Mouse (Mus musculus): ENCODE results near the gene Efcc1.
A peak's percentile ranks its signal among the peaks of the same experiment; 100 is the strongest.

Efcc1 gene

DNA sequence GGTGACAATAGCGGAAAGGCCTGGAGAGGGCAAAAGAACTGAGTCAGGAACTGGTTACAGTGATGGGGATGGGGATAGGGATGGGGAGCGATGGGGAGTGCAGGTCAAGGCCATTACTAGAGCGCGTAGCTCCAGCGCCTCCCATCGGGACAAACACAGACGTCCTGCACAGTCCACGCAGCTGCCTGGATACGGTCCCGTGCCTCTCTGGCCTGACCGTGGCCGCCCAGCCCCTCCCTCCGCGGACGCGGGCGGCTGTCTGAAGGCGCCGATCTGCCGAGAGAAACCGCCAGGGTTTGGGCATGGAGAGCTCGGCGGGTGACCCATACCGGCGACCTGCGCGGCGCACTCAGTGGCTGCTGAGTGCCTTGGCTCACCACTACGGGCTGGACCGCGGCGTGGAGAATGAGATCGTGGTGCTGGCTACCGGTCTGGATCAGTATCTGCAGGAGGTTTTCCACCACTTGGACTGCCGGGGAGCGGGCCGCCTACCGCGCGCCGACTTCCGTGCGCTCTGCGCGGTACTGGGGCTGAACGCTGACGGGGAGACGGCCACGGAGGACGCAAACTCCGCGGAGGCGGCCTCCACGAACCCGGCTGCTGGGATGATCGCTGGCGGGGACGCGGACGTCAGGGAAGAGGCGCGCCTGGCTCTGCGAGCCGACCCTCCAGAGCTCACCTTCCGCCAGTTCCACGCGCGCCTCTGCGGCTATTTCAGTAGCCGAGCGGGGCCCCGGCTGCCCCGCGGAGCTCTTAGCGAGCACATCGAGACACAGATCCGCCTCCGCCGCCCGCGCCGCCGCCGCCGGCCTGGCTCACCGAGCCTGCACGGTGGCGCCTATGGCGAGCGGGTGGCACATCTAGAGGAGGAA lies at the start of gene Efcc1:
TSS of gene Efcc1 (plus strand) at position 279 of the 872 bp plus-strand sequence.
- peak; percentile 61 to 66 for DNase-seq (ENCODE audit: low spot score in 2 of 2)

DNA sequence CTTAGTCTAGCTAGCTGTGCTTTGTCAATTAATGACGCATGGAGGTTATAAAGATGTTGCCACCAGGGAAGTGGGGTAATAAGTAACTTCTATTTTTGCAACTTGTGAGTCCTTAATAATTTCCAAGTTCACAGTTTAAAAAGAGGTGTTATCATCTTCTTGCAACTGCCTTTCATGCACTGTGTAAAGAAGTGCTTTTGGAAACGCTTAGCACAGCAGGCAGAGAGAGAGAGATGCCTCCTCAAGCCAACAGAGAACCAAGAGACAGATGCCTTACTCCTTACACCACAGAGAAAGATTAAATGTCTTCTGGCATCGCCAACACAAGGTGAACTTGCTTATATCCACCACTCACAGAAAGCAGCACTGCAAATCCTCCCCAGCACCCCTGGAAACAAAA lies 34.7 kb upstream of the Efcc1 start:
- no peak for DNase-seq (ENCODE audit: low spot score in 2 of 2)

DNA sequence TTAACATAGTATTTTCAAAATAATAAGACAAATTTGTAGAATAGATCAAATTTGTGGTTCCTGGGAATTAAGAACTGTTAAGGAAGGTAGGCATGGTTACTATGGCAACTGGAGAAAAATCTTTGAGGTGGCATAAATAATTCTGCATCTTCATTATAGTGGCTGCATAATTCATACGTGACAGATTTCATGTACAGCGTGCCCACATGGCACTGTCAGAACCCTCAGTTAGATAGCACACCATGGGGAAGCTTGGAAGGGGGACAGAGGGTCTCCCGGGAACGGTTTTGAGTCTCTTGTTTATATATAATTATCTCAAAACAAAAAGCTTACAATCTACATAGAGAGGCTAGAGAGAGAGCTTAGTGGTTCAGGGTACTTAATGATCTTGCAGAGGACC lies 34.1 kb upstream of the Efcc1 start:
- no peak for DNase-seq (ENCODE audit: low spot score in 2 of 2)

DNA sequence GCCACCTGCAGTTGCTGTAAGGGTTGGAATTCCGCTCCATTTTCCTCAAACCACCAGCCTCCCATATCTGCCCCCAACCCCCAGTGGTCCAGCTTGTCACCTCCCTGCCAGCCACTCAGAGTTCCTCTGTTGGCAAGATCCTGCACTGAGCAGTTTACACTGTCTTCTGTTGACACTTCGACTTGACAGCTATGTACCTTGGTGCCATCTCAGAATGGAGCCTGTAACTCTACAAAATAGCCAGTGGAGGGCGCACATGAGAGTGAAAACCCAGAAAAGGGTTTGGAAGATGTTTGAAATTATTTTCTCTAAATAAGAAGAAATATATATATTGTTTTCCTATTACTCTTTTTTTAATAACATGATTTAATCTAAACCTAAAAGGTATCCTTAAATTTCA lies 24.4 kb upstream of the Efcc1 start:
- no peak for DNase-seq (ENCODE audit: low spot score in 2 of 2)

DNA sequence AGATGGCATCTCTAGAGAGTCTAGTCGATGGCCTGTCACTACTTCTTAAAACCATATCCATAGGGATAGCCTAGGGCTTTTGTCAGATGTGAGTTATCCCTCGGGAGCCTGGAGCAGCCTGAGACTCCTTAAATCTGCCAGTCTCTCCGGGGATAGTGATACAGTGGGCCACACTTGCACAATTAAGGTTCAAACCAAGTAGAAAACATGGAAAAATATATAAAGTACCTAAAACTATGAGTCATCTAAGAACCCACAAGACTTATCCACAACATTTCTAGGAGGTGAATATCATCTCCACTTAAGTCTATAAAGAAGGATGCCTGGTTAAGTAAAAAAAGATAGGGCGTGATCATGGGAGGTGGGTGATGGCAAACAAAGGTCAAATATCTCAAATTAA lies 18.4 kb upstream of the Efcc1 start:
- no peak for DNase-seq (ENCODE audit: low spot score in 2 of 2)

DNA sequence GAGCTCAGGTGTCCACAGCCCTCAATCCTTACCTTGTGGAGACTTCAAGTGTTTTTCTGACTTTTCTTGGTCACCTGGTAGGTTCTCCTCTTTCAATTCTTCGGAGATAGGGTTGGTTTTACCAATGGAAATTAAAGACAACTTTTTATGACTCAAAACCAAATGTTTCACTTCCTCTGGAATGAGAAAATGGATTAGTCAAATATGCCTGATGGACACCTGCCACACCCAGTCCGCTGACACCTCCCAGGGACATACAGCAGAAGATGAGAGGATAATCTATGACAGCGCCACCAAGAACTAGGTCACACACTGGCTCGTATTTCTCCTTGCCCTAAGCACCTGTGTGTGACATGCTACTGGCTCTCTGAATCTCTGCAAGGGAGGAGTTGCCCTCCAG lies 16.6 kb upstream of the Efcc1 start:
- no peak for DNase-seq (ENCODE audit: low spot score in 2 of 2)

DNA sequence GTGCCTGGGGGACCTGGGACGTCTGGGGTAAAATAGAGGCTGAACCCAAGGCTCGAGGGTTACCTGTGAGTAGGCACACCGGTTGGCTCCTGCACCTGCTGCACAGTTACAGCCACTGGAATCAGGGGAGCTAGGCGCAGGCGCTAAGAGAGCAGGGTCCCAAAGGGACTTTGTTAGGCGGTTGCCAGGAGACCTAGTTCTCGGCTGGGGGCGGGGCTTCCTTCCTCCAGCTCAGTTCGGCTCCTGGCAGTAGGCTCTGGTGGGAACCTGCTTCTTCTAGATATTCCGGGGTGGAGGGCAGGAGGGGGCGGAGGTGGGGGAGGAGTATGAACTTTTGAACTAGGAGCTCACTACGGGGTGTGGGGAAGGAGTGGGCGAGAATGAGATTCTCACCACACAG lies 8.0 kb upstream of the Efcc1 start:
- DNase-seq (ENCODE audit: low spot score in 2 of 2) = peak; percentile 20 to 26

DNA sequence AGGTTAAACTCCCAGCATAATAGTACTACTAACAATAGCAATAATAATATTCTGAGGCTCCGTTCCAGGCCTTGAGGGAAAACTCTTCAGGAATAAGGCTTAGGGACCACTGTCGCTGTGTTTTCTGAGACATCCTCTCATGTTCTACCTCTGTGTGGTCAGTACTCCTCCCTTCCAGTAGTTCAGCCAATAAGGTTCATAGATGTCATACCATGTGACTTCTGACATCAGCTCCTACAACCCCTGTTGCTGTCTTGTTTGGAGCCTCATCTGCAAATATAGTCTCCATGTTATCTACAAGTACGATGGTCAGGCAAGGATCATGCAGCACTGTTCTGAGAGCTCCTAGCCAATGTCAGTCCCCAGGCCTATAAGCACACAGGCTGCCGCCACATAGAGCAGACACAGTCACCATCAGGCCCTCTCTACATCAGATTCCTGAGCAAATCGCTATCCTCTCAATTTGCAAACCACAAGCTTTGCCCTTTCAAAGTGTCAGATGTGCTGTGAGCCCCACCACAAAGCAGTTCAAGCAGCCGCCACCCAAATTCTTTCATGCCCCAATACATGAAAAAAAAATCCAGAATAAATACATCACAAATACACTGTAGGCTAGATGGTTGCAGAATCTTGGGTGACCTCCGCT lies 5.3 kb upstream of the Efcc1 start:
- DNase-seq (ENCODE audit: low spot score in 2 of 2) = no peak

DNA sequence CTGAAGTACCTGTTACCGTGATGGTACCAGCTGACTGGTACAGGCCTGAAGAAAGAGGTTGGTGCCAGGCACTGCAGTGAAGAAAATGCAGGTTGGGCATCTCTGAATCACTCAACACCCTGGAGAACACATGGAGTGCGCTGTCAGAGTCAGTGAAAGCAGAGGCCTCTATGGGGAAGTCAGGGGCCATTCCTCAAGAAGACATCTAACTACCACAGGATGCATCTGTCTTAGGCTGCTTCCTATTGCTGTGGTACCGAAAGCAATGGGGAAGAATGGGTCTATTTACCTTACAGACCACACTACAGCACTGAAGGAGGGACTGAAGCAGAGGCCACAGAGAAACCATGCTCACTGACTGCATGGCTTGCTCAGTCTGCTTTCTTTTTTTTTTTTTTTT lies 2.6 kb upstream of the Efcc1 start:
- no peak for DNase-seq (ENCODE audit: low spot score in 2 of 2)

DNA sequence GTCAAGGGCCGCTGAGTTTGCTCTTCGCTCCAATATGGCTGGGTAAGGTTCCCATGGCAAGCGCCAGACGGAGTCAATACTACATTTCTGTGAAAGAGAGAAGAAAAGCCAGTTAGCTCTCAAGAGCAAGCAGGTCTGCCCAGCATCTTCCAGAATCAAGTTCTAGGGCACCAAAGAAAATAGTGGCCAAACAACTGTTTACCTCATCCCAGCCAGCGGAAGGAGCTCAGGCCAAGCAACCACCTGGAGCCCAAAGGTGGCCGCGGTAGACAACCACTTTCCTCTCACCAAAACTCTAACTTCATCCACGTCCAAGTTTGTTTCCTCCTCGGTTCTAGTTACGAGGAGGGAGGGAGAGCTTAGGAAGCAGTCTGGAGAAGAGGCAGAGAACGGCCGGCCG lies 528 bp upstream of the Efcc1 start:
- no peak for DNase-seq (ENCODE audit: low spot score in 2 of 2)

DNA sequence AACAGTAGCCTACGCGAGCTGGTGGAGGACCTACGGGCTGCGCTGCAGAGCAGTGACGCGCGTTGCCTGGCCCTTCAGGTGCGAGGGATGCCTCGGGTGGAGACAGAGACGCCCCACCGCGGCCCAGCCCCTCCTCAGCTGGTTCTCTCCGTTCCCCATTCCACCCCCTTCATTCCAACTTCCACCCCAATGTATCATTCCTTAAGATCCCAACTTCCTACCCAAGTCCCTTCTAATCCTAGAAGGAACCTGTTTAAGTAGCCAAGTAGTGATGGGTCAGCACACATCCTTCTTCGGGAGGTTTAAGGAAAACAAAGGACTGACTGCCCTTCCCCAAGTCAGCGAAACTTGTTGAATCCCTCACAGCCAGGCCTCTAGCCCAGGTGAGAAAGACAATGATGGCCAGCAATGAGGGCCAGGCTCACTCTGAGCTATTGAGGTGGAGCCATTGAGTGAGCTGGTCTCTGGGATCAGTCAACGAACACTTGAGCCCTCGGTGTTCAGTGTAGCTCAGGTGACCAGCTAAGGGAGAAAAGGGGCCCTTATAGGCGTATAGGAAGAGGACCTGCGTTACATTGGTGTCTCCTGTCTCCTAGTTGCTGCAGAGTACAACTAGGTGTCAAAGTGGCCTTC lies 910 bp downstream of the Efcc1 start:
- no peak for DNase-seq (ENCODE audit: low spot score in 2 of 2)

DNA sequence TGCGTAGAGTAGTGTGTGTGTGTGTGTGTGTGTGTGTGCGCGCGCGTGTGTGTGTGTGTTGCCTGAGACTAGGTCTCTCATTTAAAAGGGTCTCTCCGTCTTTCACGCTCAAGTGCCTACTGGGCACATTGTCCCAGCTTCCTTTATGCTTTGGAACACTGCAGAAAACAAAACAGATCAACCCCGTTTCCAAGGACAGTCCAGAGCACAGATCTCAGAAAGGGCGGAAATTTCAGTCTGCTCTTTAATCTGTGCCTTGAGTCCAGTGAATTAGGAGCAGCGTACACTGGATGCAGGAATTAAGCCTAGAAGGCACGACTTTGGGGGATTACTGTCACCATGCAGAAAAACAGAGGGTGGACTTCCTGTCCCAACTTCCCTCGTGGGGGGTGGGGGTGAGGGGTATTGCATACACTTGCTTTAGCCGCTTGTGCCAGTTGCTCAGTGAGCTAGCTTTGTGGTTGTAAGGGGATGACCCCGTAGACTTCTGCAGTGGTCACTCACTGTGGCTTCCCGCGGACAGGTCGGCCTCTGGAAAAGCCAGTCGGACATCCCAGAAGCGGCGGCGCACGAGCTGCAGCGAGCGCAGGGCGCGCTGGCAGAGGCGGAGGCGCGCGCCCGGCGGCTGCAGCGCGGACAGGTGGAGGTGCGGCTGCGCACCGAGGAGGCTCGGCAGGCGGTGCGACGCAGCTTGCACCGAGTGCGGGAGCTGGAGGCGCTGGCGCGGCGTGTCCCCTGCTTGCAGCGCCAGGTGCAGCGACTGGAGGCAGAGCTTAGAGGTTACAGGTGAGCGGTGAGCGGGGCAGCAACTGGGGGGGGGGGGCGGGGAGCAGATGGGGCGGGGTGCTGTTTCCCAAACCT lies 1.7 kb downstream of the Efcc1 start:
- peak; percentile 15 to 20 for DNase-seq (ENCODE audit: low spot score in 2 of 2)

DNA sequence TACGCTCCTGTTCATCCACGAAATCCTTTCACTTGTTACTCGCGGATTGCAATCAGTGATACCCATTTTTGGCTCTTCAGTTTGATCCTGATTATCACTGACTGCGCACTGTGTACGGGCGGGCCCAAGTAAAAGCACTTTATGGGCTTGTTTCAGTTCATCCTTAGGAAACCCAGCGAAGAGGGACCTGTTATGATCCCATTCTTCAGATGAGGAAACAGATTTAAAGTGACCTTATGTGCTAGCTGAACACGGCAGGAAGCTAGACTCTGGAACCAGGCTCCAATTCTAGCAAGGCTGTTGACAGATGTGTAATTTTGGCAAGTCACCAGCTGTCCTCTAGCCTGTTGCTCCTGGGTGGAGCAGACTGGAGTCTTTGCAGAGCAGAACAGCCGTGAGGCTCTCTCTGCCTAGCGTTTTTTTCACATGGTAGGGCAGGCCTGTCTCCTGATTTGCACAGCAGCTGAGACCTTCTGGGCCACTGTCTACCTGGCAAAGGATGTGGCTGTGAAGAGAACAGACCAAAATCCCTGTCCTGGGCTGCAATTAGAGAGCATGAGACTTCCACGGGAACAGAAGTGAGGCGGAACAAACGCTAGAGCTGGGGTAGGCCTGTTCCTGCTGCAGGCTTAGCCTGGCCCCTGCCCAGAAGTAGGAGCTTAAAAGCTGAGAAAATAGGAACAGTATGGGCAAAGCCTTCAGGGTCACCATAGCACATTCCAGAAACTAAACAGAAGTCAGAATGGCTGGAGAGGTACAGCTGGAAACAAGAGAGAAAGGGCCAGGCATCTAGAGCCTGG lies 2.7 kb downstream of the Efcc1 start:
- DNase-seq (ENCODE audit: low spot score in 2 of 2) = peak in 1 of 2 experiments; percentile 3

DNA sequence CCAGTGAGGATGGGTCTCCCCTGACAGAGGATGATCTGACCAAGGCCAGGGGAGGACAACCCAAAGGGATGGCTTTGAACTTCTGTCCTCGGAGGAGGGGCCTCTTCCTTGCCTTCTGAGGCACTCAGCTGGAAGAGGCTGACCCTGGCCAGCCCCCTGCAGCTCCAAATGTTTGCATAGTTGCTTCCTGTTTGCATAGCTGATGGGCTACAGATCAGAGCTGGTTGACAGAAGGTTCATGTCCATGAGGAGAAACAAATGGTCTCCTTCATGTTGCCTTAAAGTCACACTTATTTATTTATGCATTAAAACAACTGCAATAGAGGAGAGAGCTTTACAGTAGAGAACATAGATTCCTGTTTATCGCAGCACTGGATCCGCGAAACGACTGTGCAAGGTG lies 3.5 kb downstream of the Efcc1 start:
- DNase-seq (ENCODE audit: low spot score in 2 of 2) = no peak

DNA sequence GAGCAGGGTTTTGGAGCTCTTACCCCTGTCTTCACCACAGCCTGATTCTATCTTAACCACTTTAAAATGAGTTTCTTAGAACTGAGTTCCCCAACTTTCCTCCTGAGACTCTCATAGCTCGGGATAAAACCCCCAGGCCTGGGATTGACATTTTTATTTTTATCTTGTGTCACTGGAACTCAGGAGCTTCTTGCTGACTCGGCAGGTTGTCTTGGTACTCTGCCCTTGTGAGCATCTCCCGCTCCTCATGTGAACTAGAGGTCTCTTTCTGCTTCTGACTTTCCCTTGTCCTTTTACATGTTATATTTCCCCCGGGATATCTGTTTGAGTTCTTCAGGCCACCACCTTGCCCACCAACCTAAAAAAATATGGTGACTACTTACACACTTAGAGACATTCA lies 6.3 kb downstream of the Efcc1 start:
- DNase-seq (ENCODE audit: low spot score in 2 of 2) = no peak

DNA sequence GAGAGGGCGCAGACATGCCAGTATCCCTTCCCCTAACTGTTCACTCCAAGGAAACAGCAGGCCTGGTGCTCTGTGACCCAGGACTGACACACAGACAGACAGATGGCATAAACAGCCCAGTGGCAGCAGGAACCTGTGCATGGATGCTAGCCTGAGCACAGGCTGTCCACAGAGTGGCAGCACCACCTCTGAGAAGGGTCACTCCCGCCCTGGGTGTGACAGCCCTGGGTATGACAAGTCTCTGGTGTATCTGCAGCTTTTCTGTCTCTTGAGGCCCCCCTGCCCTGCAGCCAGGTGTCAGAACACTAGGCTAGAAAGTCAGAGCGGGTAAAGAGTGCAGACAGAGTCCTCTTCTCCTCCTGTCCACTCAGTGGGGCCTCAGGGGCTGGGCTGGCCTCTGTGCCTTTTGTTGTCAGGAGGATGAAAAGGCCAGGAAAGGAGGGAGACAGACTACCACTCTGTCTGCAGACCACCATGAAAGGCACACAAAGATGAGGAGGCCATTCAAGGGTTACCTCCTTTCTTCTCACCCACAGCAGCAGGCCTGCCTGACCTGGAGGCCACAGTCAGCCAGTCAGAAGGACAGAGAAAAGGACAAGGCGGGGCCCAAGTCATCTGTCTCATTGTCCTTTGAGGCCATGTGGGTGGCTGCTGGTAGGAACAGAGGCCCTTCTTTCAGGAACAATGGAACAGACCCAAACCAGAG lies 7.4 kb downstream of the Efcc1 start:
- no peak for DNase-seq (ENCODE audit: low spot score in 2 of 2)

DNA sequence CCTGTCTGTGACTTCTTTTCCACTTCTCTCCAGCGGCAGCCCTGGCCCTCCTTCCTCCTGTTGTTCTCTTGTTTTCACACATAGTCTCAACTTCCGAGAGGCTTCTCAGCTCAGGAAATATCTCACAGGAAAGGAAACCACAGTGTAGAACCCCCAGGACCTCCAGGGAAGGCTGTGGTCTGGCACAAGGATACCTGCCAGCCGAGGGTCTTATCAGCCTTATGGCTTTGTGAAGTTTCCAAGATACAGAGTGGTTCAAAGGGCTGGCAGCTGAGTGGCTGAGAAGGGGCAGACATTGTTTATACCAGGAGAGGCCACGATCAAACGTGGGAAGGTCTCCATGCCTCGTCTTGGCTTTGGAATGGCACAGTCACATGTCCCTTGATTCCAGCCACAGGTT lies 9.2 kb downstream of the Efcc1 start:
- no peak for DNase-seq (ENCODE audit: low spot score in 2 of 2)

DNA sequence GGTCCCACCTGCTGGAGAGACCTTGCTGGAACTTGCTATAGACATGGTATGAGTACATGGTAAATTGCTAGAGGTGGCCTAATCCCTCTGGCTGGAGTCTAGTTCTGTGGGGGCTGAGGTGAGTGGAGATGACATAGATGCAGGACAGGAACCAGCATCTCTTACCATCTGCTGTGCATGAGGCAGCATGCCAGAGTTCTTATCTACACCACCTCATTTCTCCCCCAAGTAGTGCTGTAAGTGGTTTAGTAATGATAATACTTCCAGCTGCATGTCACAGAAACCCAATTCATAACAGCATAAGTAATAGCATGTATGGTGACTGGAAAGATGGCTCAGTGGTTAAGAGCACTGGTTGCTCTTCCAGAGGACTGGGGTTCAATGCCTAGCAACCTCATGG lies 9.8 kb downstream of the Efcc1 start:
- no peak for DNase-seq (ENCODE audit: low spot score in 2 of 2)

DNA sequence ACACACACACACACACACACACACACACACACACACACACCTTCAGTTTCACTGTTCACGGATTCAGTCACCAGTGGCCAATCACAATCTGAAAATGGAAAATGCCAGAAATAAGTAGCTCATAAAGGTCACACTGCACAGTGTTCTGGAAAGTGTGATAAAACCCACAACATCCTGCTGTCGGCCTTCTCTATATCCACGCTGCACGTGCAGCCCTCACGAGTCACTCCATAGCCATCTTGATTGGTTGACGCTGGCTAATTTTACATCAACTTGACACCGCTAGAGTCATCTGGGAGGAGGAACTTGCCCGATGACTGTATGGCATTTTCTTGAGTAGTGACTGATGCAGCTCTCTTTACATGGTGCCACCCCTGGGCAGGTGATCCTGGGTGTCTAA lies 11.3 kb downstream of the Efcc1 start:
- DNase-seq (ENCODE audit: low spot score in 2 of 2) = no peak

DNA sequence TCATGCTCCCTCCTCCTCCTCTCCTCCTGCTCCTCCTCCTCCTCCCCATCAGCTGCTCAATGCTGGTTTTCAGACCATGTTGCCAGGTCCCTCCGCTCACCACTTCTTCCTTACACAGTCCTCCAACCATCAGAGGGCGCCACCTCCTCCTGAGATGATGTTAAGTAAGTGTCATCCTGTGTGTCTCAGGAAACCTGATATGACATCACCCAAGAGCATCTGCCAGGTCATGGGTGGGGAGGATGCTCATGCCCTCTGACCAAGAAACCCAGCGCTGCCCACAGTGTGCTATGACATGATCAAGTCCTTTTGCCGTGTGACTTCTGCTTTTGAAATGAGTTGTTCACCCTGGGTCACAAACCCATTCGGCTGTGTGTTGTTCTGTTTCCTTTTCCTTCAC lies 12.1 kb downstream of the Efcc1 start:
- DNase-seq (ENCODE audit: low spot score in 2 of 2) = no peak

DNA sequence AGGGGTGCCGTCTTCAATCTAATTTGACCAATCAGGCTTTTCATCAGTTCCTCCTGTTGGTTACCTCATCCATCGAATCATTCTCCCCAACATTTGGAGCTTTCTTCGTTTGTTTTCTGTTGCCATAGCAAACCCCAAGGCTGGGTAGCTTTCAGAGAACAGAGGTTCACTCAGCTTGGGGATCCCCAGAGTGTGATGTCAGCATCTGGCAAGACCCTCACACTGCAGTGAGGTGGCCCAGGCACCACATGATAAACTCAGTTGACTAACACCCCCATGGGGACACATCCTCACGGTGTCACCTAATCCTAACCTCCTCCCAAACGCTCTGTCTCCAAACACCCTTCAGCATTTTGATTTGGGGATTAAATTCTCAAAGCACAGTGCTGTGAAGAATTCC lies 12.6 kb downstream of the Efcc1 start:
- DNase-seq (ENCODE audit: low spot score in 2 of 2) = no peak

Data from frontal cortex, postnatal 36 days (tissue).